Mouse (Mus musculus) urinary bladder, postnatal 14 days (tissue): Measurements from ENCODE around the gene Neurod4.
"Not testable (repeated sequence)": the region's sequence is repeated elsewhere in the genome, so short reads cannot be mapped to it uniquely, and the experiment has no call there.

Source experiments
- DNase-seq: peaks from one replicate; pipeline ENCODE4 v3.0.0; 2021; ENCODE audit warnings: low spot score

Gene Neurod4

GRCm38 (mm10) chr10:130280066-130280465 lies at the start of gene Neurod4:
Gene Neurod4, minus strand, starts transcription at chr10:130280240.
- no peak for DNase-seq

GRCm38 (mm10) chr10:130324243-130324642 lies 44.2 kb upstream of the Neurod4 start:
- DNase-seq = no peak

- DNase-seq = no peak
These were observed 42.6 kb upstream of the Neurod4 start, which contains the start of gene Tespa1 for GRCm38 (mm10) chr10:130322637-130323036. Gene Tespa1, plus strand, starts transcription at chr10:130322870.

GRCm38 (mm10) chr10:130322062-130322461 lies 42.0 kb upstream of the Neurod4 start:
- DNase-seq = no peak

- no peak for DNase-seq
These were observed 40.7 kb upstream of the Neurod4 start for GRCm38 (mm10) chr10:130320715-130321114.

GRCm38 (mm10) chr10:130318720-130319119 lies 38.7 kb upstream of the Neurod4 start:
- DNase-seq = no peak

GRCm38 (mm10) chr10:130315846-130316245 lies 35.8 kb upstream of the Neurod4 start:
- DNase-seq = no peak

- DNase-seq = no peak
These were observed 34.2 kb upstream of the Neurod4 start for GRCm38 (mm10) chr10:130314110-130314829.

- DNase-seq = no peak
These were observed 33.5 kb upstream of the Neurod4 start for GRCm38 (mm10) chr10:130313531-130313930.

- no peak for DNase-seq
These were observed 31.6 kb upstream of the Neurod4 start for GRCm38 (mm10) chr10:130311534-130312227.

GRCm38 (mm10) chr10:130304138-130304537 lies 24.1 kb upstream of the Neurod4 start:
- DNase-seq = not testable (repeated sequence)

GRCm38 (mm10) chr10:130298748-130299147 lies 18.7 kb upstream of the Neurod4 start:
- not testable (repeated sequence) for DNase-seq

- DNase-seq = no peak
These were observed 13.8 kb upstream of the Neurod4 start for GRCm38 (mm10) chr10:130293741-130294408.

GRCm38 (mm10) chr10:130288007-130288406 lies 8.0 kb upstream of the Neurod4 start:
- no peak for DNase-seq

GRCm38 (mm10) chr10:130287201-130287600 lies 7.2 kb upstream of the Neurod4 start:
- no peak for DNase-seq

GRCm38 (mm10) chr10:130281982-130282449 lies 2.0 kb upstream of the Neurod4 start:
- DNase-seq = no peak

GRCm38 (mm10) chr10:130276496-130276895 lies 3.5 kb downstream of the Neurod4 start:
- DNase-seq = no peak

- no peak for DNase-seq
These were observed 4.3 kb downstream of the Neurod4 start for GRCm38 (mm10) chr10:130275759-130276158.

- DNase-seq = no peak
These were observed 16.8 kb downstream of the Neurod4 start for GRCm38 (mm10) chr10:130263203-130263602.

- DNase-seq = no peak
These were observed 20.6 kb downstream of the Neurod4 start for GRCm38 (mm10) chr10:130259483-130259882.

- no peak for DNase-seq
These were observed 35.8 kb downstream of the Neurod4 start for GRCm38 (mm10) chr10:130244271-130244670.

GRCm38 (mm10) chr10:130238318-130239209 lies 41.5 kb downstream of the Neurod4 start:
- DNase-seq = no peak
